Comparison of ENCODE assay signal across 27 mouse cellular contexts in genomic region chr6:54751621-54752020, GRCm38 (mm10).
A peak's percentile ranks its signal among the peaks of the same experiment; 100 is the strongest.
DNase-seq lines count a peak whose midpoint lies in the region; ATAC-seq and TF ChIP-seq lines count a peak whose summit lies in the region.
"Had no signal": no experiment of that assay in that cellular context is flagged by ENCODE, and none has a peak within 500 bp of the region (broad histone marks: within the 10 kb centered on the region; RNA-seq: fewer than 3 reads in every experiment).

No protein-coding gene starts in this region.

- no peak overlapping the region for H3K4me2 ChIP-seq in forebrain, postnatal 0 days (ENCODE audit: low read depth)
- no peak overlapping the region for H3K4me2 ChIP-seq in forebrain, embryonic 13.5 days
- H3K4me2 ChIP-seq: embryonic facial prominence, embryonic 13.5 days; forebrain, embryonic 15.5 days; heart, embryonic 11.5 days; liver, embryonic 15.5 days; midbrain, embryonic 12.5 days had no signal

- no peak overlapping the region for H3K27ac ChIP-seq in forebrain, postnatal 0 days (ENCODE audit: low read depth, low read length)
- no peak overlapping the region for H3K27ac ChIP-seq in forebrain, embryonic 13.5 days
- H3K27ac ChIP-seq: embryonic facial prominence, embryonic 13.5 days; forebrain, embryonic 15.5 days; hindbrain, embryonic 10.5 days; layer of hippocampus, adult 2 months; limb, embryonic 10.5 days; liver, embryonic 15.5 days; midbrain, embryonic 12.5 days had no signal

- H3K4me3 ChIP-seq in forebrain, postnatal 0 days (ENCODE audit: low read depth, low read length) = no peak overlapping the region
- H3K4me3 ChIP-seq in forebrain, embryonic 13.5 days = no peak overlapping the region
- H3K4me3 ChIP-seq: embryonic facial prominence, embryonic 13.5 days; erythroblast, embryonic 14.5 days; forebrain, embryonic 15.5 days; hindbrain, embryonic 10.5 days; layer of hippocampus, adult 2 months; limb, embryonic 10.5 days; liver, embryonic 15.5 days; midbrain, embryonic 12.5 days had no signal

- TF ChIP-seq CTCF in forebrain, postnatal 0 days (IDR thresholded peaks at IDR 0.05; ENCODE audit: low read depth) = no peak

- no peak for ATAC-seq in forebrain, postnatal 0 days
- ATAC-seq in forebrain, embryonic 13.5 days = no peak
- ATAC-seq: forebrain, embryonic 15.5 days; hindbrain, embryonic 16.5 days; intestine, embryonic 16.5 days; Patski had no signal

- 62% methylated on average over 4 of the region's 4 CpGs for WGBS in forebrain, postnatal 0 days
- WGBS in forebrain, embryonic 13.5 days = 82% methylated on average over 4 of the region's 4 CpGs

- H3K27me3 ChIP-seq in forebrain, postnatal 0 days (ENCODE audit: insufficient read depth, low read length) = no peaks in the 10 kb centered on the region
- H3K27me3 ChIP-seq in forebrain, embryonic 13.5 days = no peaks in the 10 kb centered on the region
- H3K27me3 ChIP-seq: forebrain, embryonic 15.5 days; liver, embryonic 15.5 days; midbrain, embryonic 12.5 days; Patski had no signal

- DNase-seq in forebrain, postnatal 0 days = peak; percentile 18
- peak; percentile 23 to 58 for DNase-seq in left cerebral cortex, postnatal 25 days (ENCODE audit: low spot score in 2 of 2)
- DNase-seq in left cerebral cortex, postnatal 10 days (ENCODE audit: extremely low spot score in 1 of 2, low spot score in 2 of 2) = no peak
- DNase-seq in CD4-positive, CD25-positive, alpha-beta regulatory T cell, adult 2 months (ENCODE audit: low read depth, low spot score) = peak; percentile 34
- peak; percentile 47 for DNase-seq in fat pad, adult 2 months (ENCODE audit: extremely low read depth, low read depth, low spot score)
- no peak for DNase-seq in thymus, postnatal 4 days
- DNase-seq in ovary, adult 18-20 months (ENCODE audit: low spot score) = no peak
- DNase-seq: cerebellum, adult 18-20 months; cerebellum, postnatal 25 days; embryo, embryonic 11 days; kidney, postnatal 25 days; liver; right cerebral cortex, postnatal 14 days had no signal

- H3K9me3 ChIP-seq in forebrain, postnatal 0 days (ENCODE audit: low read length) = no peaks in the 10 kb centered on the region
- H3K9me3 ChIP-seq in forebrain, embryonic 13.5 days (replicated peaks) = no peaks in the 10 kb centered on the region
- H3K9me3 ChIP-seq: embryonic facial prominence, embryonic 13.5 days; forebrain, embryonic 15.5 days; G1E; hindbrain, embryonic 10.5 days; limb, embryonic 10.5 days; liver, embryonic 15.5 days; midbrain, embryonic 12.5 days had no signal

- H3K4me1 ChIP-seq in forebrain, postnatal 0 days (ENCODE audit: insufficient read depth) = no peaks in the 10 kb centered on the region
- no peaks in the 10 kb centered on the region for H3K4me1 ChIP-seq in forebrain, embryonic 13.5 days
- H3K4me1 ChIP-seq: embryonic facial prominence, embryonic 13.5 days; hindbrain, embryonic 10.5 days; limb, embryonic 10.5 days; midbrain, embryonic 12.5 days had no signal

- intact Hi-C loops in left cerebral cortex, postnatal 25 days (cut with DNase I) = no loop called here
- intact Hi-C loops in left cerebral cortex, postnatal 10 days (cut with DNase I) = no loop called here

- no peak overlapping the region for H3K9ac ChIP-seq in forebrain, postnatal 0 days
- no peak overlapping the region for H3K9ac ChIP-seq in forebrain, embryonic 13.5 days
- H3K9ac ChIP-seq: embryonic facial prominence, embryonic 13.5 days; forebrain, embryonic 15.5 days; liver, embryonic 15.5 days; midbrain, embryonic 12.5 days had no signal

- H3K36me3 ChIP-seq in forebrain, postnatal 0 days (ENCODE audit: insufficient read depth) = no peaks in the 10 kb centered on the region
- H3K36me3 ChIP-seq in forebrain, embryonic 13.5 days (ENCODE audit: poor library complexity, severe bottlenecking) = no peaks in the 10 kb centered on the region
- H3K36me3 ChIP-seq: embryonic facial prominence, embryonic 13.5 days; forebrain, embryonic 15.5 days; G1E; hindbrain, embryonic 10.5 days; limb, embryonic 10.5 days; liver, embryonic 15.5 days; midbrain, embryonic 12.5 days had no signal

Comparison
In these comparisons a context has a peak if more than half of its experiments do, and no peak if none do; other contexts are left out.
1. DNase-seq: peak in forebrain, postnatal 0 days (single experiment), left cerebral cortex, postnatal 25 days (2 of 2), CD4-positive, CD25-positive, alpha-beta regulatory T cell, adult 2 months (single experiment) and fat pad, adult 2 months (single experiment); none in left cerebral cortex, postnatal 10 days (0 of 2), thymus, postnatal 4 days (single experiment) and ovary, adult 18-20 months (single experiment).